Mouse (Mus musculus): ENCODE measurements around the gene Rsph1.

The Rsph1 gene

DNA sequence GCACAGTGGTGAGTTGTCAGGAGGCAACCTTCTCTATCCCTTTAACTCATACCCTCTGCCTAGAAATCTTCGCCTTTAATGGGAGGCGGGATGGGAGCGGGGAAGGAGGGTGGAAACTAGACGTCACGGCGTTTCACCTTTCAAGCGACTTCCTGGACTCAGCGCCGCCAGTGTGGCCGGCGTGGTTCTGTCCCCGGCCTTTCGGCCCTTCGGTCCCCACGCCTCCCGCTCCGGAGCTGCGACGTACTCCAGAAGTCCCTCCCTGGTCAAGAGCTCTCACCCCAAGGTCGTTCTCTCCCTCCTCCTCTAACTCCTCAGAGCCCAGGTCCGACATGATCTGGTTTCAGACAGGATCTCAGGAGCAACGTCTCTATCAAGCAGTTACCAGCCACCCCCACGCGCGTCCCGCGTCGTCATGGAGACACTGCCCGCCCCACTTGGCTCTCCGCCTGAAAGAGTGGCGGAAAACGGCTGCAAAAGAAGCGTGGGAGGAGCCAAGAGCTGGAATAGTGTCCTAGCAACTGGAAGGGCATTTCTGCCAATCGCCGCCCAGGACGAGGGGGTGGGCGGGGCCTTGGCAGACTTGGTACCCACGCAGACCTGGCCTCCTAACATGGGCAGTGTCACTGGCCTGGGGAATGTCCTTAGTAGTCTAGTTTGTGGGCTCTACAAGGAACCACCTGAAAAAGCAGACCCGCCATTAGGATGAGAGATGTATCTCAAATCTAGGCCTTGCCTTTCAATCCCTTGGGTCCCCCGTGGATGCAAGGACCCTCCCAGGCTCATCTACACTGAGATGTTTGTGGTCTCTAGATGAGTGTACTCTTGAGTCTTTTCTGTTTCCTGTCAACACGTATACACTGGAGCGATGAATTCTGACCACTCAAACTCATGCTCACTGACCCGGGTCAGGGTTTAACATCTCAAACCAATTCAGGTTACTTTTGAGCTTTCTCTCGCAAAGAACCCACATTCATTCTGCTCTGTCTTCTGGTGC is at the start of gene Rsph1:
Rsph1 (minus strand) TSS at position 462 of the 997 bp plus-strand sequence.
- DNase-seq: peak; percentile 100

DNA sequence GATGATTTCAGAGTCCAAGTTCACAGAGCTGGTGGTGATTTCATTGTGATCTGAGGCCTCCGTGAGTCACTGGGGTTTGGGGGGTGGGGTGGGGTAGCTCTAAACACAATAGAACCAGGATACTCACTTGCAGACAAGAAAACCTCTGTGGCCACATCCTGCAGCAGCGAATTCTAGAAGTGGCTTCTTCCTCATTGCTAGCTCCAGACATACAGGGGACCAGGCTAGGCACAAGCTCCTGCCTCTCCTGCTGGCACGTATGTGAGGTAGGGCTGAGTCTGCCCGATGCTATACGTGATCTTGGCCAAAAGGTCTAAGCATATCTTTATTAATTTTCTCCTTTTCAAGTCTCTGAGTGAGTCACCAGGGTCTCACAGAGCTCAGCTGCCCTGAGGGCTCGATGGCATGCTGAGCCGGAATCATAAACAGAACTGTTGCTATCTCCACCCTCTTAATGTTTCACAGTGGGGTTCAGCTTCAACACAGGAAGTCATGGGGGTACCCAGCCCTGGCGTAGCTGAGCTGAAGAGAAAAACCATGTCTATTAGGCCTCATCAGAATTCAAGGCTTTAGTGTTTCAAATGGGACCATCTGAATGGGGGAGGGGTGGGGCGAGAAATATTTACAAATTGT is 49.2 kb upstream of the Rsph1 start:
- no peak for DNase-seq

DNA sequence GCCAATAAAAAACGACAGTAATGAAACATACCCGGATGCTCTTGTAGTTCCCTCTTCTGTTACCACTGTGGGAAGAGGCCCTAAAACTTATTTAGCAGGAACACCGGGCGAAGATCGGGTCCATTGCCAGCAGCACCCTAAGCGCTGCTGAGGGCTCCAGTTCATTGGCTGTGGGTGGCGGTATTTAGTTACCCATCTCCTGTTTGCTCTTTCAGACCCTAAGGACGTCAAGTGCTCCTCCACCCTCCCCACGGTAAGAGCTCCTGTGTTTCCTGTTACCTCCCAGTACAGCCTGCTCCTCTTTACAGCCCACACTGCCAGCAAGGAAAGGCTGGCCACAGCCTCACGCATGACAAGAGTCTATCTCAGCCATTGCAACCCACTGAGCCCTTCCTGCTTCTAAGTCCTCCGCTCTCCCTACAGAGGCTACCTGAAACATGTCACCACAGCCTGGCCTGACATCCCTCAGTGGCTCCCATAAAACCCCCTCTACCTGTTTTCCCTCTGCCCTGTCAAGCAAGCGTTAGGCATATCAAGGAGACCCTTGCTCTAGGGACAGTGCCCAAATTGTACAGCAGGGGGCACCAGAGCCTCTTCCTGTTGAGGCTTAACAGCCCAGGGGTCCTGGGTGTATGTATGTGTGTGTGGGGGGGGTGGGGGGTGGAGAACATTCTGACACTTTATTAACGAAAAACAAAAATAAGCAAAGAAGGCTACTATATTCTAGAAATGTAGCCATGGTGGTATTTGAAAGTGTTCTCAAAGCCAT is 48.5 kb upstream of the Rsph1 start:
- peak; percentile 60 for DNase-seq

DNA sequence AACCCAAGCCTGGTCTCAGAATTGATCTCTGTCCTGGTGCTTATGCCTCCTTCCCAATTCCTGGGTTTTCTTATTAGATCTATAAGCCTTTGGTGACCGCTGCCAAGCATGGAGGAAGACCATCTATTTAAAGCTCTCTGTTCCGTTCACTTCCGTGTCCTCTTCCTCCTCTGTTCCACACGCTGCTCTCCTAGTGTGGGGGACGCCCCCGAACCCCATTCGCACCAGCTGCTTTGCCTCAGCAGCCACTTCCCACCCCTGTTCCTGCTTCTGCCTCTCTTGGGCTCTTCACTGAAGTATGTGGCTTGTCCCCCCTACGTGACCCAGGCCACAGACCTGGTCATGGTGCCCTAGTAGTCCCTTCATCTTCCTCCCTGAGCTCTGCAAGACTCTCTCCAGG is 47.0 kb upstream of the Rsph1 start:
- DNase-seq: no peak

DNA sequence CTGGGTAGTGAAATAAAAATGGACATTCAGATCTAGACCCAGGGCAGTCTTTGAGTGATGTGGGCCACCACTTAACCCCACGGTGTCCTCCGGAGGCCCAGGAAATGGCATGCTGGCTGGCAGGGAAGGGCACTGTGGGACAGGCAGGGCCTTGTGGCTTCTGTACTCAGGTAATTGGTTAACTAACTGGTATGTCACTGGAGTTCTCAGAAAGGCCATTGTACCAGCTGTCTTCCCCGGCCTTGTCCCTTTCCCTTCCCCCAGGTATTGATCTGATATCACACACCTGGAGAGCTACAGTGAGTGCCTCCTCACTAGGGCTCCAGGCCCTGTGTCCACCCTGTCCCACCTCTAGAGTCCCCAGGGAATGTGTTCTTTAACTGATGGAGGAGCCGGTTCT is 46.2 kb upstream of the Rsph1 start:
- DNase-seq: no peak

DNA sequence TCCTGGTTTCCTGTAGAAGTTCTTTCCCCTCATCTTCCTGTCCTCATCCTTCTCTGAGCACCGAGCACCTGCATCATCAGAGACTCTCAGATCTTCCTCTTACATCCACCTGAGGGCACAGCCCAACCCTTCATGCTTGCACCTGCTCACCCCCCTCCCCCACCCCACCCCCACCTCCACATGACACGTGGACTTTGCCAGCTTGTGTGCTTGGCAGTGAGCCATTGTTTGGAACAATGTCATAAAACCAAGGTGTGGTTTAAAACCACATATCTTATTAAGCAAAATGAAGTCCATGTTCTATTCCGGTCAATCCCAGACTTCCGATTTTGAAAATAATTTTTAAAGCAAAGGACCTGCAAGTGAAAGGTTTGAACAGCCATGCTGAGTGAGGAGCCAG is 45.3 kb upstream of the Rsph1 start:
- DNase-seq: no peak

DNA sequence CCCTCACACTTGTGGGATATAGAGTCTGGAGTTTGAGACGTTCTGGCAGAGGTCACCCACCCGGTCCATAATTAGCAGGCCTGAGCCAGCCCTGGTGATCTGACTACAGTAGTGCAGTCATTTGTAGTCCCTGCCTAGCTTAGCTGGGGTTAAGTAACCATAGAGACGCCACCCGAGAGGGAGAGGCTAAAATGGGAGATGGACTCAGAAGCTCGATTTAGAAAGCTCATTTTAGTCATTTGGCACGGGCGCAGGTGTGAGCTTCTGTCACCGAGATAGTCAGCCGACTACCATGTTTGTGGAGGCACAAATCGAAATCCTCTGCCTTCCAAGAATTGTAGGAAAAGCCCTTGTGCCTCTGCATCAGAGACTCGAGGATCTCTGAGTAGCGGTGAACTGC is 44.2 kb upstream of the Rsph1 start:
- no peak for DNase-seq

DNA sequence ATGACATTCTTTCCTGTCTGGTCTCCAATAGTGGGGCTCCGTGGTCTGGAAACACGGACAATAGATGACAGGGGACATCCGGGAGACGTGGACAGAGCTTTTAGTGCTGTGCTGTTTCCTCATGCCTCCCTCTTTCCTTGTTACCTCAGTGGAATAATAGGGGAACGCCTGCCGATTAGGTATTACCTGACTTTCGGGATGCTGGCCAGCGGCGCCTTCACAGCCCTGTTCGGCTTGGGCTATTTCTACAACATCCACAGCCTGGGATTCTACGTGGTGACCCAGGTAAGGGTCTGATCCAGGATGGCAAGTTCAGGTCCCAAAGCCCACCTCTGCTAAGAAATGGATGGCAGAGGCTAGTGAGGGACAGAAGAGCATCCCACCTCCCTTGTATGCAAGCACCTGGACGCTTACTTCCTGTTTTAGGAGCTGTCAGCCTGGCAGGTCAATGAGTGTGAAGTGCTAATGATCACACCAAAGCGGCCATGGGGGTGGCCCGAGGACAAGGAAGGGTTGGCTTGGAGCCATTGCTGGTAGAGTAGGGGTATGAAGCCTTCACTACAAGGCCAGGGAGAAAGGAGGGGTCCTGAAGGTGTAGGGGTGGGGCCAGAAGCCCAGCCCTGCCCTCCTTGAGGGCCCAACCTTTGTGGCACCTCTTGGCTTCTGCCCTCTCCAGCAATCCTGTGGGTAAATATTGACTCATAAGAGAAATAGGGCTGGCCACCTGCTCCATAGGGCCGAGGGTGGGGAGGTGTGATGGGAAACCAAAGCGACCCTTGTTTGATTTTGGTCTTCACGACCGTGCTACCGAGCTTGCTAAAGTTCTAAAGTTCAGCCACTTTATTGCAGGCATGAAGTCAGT is 42.0 kb upstream of the Rsph1 start:
- DNase-seq: no peak

DNA sequence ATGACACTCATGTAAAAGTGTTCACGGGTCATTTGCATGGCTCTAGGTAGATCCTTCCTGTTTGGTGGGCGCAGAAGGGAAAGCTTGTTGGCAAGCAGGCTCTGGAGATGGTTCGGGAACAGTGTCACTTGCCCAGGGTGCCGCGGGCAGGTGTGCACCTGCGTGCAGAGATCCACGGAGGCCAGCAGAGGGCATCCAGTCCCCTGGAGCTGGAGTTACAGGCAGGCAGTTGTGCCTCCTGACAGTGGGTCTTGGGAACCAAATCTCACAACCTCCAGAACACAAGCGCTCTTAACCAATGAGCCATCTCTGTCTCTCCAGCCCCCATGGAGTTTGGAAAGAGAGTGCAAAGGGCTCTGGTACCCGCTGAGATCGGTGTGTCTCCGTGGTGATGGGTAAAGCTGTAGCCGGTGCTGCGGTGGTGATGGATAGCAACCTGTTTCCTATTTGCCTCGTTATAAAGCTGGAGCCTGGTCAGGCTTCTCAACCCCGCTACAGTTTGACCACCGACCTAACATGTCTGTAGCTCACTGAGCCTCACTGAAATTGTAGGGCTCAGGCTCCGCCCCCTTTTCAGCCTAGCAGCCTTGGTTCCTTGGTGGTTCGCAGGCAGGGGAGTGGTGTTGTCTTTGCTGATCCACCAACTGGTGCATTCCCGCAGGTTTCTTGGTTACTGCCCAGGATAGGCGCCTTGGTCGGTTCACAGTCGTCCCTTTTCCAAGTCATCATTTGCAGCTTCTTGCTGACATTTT is 40.5 kb upstream of the Rsph1 start:
- no peak for DNase-seq

DNA sequence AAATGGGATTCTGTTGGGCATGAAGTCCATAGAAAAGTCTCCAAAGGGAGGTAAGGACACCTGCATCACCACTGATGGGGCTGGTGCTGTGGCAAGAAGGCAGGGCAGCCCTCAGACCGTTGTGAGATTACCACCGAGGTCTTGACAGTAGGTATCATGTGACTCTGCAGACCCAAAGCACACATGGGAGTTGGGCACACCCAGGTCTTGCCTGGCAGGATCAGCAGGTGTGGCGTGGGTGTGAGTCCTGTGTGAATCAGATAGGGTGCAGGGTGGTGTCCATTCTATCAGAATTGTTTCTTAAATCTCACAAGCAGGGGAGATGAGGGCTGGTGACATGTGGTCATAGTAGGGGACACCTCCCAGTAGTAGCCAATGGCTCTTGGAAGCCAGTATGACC is 39.8 kb upstream of the Rsph1 start:
- DNase-seq: no peak

DNA sequence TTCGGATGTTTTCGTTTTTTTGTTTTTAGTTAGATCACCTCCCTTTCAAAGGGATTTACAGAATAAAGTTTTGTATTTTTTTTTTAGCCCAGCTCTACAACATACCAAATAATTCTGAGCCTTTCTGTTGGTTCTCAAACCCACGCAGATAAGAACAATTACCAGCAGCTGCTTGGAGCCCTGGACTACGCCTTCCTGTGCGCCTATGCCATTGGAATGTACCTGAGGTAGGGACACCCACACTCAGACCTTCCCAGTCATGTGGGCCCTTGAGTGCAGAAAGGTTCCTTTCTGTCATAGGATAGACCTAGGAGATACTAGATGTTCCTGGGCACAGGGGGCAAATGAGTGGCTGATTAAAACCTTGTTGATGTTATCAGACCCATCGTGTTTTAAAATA is 38.8 kb upstream of the Rsph1 start:
- no peak for DNase-seq

DNA sequence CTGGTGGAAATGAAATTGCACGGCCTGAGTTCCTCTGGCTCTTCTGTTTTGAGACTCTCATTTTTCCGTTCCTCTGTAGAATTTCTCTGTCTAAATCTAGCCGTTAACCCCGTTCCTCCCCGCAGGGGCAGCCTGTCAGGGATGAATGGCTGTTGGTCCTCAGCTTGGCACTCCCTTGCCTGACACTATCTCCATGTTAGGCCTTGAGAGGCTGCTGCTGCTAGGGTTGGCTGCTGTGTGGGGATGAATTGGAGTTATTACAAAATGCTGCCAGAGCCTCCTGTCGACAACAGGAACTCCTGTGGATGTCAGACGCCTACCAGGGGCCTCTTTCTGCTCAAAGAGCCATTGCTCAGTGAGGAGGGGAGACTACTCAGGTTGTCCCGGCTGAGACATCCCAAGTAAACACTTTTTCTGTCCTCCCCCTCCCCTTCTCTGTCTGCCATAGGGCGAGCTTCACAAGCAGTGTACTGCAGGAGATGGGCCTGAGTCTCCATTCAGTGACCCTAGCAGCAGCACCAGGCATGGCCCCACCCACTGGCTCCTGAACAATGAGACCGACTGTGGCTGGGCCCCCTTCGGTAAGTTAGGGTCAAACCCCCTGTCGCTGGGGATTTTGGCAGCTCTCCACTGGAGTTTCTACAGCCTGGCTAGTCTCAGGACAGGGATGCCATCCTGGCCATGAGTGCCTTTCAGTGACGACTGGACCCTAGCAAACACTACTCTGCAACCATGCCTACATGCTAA is 38.0 kb upstream of the Rsph1 start:
- no peak for DNase-seq

DNA sequence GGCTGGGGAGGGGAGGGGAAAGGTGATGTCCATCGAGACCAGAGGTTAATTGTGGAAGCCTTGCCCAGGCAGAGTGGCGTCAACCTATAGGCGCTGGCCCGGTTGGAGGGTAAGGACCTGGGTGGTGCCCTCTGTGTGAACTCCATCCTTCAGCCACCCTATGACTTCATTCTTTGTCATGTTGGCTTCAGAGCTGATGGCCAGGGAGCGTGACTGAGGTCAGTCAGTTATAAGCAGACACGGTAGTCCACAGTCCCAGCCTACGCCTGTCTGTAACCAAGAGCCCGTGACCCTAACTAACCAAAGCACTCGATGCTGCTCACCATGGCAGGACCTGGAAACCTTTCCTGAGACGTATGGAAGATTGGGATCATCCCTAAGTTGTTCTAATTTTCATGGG is 35.5 kb upstream of the Rsph1 start:
- DNase-seq: no peak

DNA sequence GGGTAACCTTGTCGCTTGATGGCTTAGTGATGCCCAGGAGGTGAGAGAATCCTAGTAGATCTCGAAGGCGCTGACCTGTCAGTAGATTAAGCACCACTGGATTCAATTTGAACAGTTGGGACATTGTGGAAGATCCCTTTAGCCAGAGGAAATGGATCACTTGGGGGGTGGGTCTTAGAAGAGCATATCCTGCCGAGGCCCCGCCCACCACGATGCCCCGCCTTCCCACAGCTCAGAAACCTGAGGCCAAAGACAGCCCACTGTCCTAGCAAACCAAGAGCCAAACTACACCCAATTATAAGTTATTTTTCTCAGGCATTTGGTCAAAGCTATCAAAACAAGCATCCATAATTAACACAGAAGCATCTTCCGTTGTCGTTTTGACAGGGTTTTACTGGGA is 33.9 kb upstream of the Rsph1 start:
- no peak for DNase-seq

DNA sequence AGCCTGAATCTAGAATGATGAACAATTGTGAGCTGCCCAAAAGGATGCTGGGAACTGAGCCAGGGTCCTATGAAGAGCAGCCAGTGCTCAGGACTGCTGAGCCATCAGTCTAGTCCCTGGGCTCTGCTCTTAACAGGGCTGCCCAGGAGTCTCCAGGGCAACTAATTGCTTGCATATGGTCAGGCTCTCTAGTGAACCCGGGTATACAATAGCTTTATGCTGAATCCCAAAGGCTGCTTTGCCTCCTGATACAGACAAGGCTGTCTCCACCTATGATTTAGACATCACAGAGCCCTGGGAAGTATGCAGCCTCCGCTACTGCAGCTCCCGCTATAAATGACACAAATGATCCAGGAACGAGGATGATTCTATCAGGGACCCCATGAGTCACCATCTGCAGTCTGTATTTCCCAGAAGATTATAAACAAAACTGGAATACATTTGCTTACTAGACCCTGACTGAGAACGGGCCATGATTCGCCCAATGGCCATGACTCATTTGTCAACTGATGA is 32.2 kb upstream of the Rsph1 start:
- no peak for DNase-seq

DNA sequence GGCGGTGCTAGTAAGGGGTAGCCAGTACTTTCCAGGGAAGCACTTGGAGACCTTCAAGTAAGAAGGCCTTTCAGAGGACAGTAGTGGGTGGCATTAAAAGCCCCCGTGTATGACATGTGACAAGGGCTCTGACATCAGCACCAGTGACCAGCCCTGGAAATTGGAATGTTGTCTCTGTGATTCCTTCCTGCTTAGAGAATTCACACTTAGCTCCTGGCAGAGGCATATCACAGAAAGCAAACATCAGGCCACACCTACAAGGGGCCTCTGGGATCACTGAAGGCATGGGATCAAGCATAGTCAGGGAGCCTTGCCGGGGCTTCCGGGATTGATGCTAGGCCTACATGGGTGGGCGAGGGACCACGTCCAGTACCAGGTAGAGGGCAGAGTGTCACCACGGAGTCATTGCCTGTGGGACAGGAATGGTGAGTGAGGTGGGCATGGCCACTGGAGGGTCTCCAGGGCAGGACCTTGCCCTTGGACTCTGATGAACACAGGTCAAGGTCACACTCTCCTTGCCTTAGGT is 31.2 kb upstream of the Rsph1 start:
- DNase-seq: no peak

DNA sequence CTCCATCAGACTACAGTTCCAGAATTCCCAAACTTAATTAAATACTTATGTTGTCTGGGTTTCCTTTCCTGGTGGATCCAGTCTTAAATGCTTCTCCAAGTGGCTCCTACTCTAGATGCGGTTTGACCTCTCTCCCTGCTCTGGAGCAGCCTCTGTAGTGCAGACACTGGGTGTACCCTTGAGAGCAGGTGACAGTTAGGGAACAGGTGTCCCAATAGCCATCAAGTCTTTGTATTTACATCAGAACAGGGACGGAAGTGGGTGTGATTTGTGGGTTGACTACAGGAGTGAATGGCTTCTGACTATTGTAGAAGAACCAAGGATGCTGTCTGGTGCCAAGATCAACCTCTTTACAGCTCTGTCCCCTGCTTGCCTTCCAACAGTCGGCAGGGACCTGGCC is 30.6 kb upstream of the Rsph1 start:
- no peak for DNase-seq

DNA sequence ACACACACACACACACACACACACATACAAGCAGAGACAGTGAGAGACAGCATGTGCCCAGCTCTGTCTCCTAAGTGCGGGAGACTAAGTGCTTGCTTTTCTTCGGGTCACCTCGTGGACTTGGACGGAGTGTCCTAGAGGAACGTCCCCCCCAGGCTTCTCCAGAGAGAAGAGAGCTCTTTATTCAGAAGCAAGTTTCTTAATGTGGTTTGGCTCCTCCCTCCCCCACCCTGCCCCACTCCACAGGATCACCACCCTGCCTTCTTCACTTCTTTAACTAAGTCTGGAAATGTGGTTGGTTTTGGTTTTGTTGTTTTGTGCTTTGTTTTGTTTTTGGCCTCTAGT is 28.6 kb upstream of the Rsph1 start:
- no peak for DNase-seq

DNA sequence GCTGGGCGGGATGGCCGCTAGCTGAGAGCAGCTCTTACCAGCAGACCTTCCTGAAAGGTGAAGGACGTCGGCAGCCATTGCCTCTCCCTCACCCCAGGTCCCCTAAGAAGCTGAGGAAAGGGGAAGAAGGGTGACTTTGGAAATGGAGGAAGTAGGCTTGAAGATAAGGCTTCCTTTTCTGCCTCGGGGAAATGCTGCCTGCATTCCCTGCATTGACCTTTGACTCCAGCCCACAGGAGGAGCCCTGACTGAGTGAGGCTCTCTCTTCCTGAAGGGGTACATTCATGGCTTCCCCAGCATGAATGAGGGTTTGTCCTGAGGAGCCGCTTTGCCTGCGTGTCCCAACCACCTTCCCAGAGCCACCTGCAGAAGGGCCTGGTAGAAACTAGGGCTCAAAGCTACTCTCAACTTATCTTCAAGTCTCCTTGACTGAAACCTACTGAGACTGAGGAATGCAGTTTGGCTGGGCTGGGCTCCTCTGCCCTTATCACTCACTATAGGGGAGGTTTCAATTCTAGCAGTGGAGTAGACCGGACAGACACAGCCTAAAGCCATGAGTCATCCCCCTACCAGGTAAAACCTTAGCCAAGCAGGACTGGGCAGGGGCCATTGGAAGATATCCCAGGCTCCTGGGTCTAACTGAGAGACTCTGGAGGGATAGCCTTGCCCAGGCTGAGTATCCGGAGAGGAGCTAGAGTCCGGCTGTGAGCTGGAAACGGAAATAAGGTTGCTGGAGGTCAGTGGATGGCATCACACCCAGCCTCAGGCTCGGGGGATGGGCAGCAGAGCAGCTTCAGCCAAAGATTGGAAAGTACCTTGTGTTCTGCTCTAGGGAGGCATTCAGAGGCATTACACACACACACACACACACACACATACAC is 28.0 kb upstream of the Rsph1 start:
- peak; percentile 67 for DNase-seq

DNA sequence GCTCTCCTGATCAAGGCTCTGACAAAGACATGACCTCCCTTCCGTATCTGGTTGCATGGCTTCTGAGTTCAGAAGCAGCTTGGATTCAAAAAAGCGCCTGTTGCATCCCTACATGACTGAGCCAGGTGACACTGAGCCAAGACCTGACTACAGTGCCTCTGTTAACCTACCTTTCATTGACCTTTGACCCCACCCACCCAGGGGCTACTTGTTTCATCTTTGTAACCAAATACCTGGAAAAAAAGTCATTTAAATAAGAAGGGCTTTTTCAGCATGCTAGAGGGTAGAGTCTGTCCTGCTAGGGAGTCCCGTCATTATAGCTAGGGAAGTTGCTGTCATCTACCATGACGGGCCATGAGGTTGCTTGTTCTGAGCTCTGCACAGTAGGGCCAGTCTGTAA is 26.2 kb upstream of the Rsph1 start:
- DNase-seq: no peak

Data from lung, postnatal 14 days (tissue).